Mouse (Mus musculus) sigmoid colon, adult 10 weeks (tissue): ENCODE measurements around the gene Mcf2l. TPM values are rescaled to one million over a fixed set of nuclear protein-coding genes. Genes with fewer than 3 reads are reported as not detected.

Experiments used
- polyA plus RNA-seq: library from polyadenylated mRNA; stranded (reverse); fragments of 350-450 nt; fragmentation: Illumina TruSeq; extraction: RNeasy Lipid Tissue Mini Kit (QIAGEN cat#74804); gene quantifications from one replicate; pipeline ENCODE4 v1.2.3, GENCODE M21; 2014; ENCODE audit warnings: low read depth, low replicate concordance

Gene Mcf2l
- polyA plus RNA-seq: 35.6 TPM

GRCm38 (mm10) chr8:12873357-12874046 lies at the start of gene Mcf2l:
Gene Mcf2l (plus strand): TSS chr8:12873806.

DNA sequence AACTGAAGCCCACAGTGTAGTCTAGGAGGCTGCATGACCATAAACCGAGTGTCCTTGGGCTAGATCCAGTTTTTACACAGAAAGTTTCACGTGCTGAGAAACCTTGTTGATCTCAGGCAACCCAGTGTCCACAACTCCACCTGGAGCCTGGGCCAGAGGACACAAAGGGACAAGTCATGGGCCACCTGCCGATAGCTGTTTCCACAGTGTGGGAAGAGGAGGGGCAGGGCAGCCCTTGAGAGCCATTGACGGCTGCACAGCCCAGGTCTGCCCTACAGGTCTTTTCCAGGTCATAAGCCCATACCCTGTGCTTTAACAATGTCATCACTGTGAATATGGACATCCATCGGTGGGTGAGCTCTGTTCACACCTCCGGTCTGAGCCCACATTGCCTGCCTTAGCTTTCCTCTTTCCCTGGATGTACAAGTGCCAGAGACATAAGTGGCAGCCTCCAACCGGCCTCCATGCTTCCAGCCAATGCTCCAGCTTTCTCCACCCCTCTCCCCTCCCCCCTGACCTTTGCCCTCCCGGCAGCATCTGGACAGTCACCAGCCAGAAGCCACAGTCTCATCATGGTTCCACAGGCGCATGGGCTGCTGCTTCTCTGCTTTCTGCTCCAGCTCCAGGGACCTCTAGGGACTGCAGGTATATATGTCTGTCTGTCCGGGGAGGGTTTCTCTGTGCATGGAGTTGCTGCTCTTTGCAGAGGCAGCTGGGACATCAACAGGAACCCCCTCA lies 152.1 kb downstream of the Mcf2l start, which contains the start of gene F7:
TSS of gene F7 (plus strand) at position 548 of the 738 bp plus-strand sequence.

GRCm38 (mm10) chr8:13037015-13037414 lies 163.4 kb downstream of the Mcf2l start, which contains the start of gene F10:
Gene F10 (plus strand): TSS chr8:13037308.

DNA sequence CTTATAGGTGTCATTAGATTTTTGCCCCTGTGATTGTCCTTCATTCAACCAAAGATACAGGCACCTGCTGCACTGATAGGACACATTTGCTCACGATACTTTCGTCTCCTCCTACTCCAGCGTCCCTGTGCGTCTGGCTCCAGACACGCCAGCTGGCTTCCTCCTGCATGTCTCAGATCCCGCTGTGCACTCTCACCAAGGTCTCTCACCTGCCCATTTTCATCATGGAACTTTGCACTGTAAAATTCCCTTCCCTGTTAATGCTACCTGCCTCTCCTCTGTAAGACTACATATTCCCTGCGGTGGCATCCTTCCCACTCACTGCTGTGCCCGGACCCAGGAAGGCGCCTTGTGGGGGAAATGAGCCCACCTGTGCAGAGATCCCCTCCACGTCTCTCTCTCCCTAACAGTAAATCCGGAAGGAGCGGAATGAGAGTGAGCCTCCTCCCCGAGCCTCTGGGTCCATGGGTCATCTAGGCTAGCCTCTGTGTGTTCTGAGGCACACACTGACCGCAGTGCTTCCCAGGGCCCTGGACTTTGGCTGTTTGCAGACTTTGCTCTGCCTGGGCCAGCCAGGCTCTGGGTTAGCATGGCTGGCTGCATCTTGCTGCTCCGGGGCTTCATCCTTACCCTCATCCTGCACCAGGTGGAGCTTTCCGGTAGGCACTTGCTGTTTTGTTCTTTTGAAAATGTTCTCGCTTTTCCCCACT lies 187.0 kb downstream of the Mcf2l start, which contains the start of gene Proz:
TSS of gene Proz (plus strand) at position 474 of the 710 bp plus-strand sequence.

Other genes with a start within 250 kb of the Mcf2l start
- gene Tubgcp3, start 201.6 kb upstream of the Mcf2l start, polyA plus RNA-seq: 44.4 TPM
- gene Atp11a, start 116.8 kb upstream of the Mcf2l start, polyA plus RNA-seq: 21.9 TPM
- gene F7, start 152.2 kb downstream of the Mcf2l start, polyA plus RNA-seq: not detected
- gene F10, start 163.5 kb downstream of the Mcf2l start, polyA plus RNA-seq: 0.63 TPM
- 0.79 TPM for gene Proz, start 187.1 kb downstream of the Mcf2l start, polyA plus RNA-seq
- gene Pcid2, start 231.7 kb downstream of the Mcf2l start, polyA plus RNA-seq: 7.7 TPM
- 84.7 TPM for gene Cul4a, start 231.8 kb downstream of the Mcf2l start, polyA plus RNA-seq